Mouse (Mus musculus) E14TG2a.4 (cell line): ENCODE results near the gene Cbx8.
A peak's percentile ranks its signal among the peaks of the same experiment; 100 is the strongest.

ENCODE experiments used
- H3K27me3 ChIP-seq: 2 replicates; pipeline ENCODE4 v1.6.1; 2014; ENCODE audit warnings: low read length, control low read depth; ENCODE audit not compliant: insufficient read depth
- H3K36me3 ChIP-seq: 2 replicates; pipeline ENCODE4 v1.6.1; 2014; ENCODE audit warnings: low read length, control low read depth; ENCODE audit not compliant: insufficient read depth
- H3K4me1 ChIP-seq: replicated peaks from 2 replicates; pipeline ENCODE4 v1.6.1; 2014; ENCODE audit warnings: low read depth, low read length, control low read depth
- H3K4me3 ChIP-seq: replicated peaks from 2 replicates; pipeline ENCODE4 v1.5.1; 2014; ENCODE audit warnings: mild to moderate bottlenecking, low read length
- H3K9me3 ChIP-seq: 2 replicates; pipeline ENCODE4 v1.6.1; 2014; ENCODE audit warnings: low read length, control low read depth
- CTCF ChIP-seq: conservative IDR thresholded peaks from 2 replicates; pipeline ENCODE4 v1.5.1; 2014; ENCODE audit warnings: low read length
- NANOG ChIP-seq: IDR thresholded peaks from 2 replicates; pipeline ENCODE4 v1.6.1; 2014; ENCODE audit warnings: borderline replicate concordance, low read length, mixed read lengths
- POU5F1 ChIP-seq: IDR thresholded peaks from 2 replicates; pipeline ENCODE4 v1.6.1; 2014; ENCODE audit warnings: low read length, borderline replicate concordance

Gene Cbx8

DNA sequence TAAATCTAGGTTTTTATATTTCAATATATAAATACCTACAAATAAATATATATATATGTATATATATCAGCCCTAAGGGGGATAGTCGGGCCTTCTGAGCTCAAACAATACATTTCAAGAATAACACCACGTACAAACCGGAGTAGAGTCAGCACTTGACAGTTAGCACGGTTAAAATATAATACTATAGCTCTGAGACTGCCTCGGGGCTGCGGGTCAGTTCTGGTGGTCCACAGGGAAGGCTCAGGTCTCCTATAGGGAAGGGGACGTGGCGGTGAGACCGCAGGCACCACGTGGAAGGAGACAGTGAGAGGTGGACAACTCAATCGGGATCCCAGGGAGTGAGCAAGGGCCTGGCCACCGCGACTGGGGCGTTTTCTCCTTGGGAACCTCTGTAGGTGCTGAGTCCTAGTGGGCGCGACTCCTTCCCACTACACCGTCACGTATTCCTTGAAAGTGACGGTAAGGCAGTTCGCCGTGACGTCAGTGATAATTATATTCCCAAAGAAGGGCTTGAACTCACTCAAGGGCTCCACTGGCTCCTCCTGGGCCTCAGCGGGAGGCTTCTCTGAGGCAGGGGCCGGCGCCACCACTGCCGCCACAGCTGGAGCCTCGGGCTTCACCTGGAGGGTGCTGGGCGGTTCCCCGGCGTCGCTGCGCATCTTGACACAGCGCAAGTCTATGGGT lies 39.8 kb upstream of the Cbx8 start:
- Histone ChIP-seq H3K9me3 (peaks cover 7% of the 10 kb centered on the region; the same call in 1 of the 2 replicates), H3K4me3 (peak overlapping the region; percentile 56), H3K4me1 (peaks cover 66% of the 10 kb centered on the region), H3K36me3 (no peaks in the 10 kb centered on the region), H3K27me3 (peaks cover 93% of the 10 kb centered on the region)
- TF ChIP-seq CTCF (no peak), NANOG (no peak), POU5F1 (no peak)

DNA sequence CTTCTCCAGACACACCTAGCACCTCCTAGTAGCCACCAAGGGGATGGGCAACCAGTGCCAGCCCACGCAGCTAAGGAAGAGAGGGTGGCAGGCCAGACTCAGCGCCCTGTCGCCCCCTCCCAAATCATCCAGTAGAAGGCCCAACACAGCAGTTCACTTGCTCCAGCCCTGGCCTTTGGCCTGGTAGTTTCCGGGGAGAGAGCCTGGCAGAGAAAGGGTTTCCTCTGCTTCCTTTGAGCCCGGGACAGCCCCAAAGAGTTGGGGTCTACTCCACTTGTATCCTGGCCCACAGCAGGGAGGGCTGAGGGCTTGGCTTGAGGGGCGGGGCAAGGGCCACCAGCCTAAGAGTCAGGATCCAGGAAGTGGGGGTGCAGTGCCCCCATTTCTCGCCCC lies 38.7 kb upstream of the Cbx8 start:
- peaks cover 7% of the 10 kb centered on the region; the same call in 1 of the 2 replicates for H3K9me3 ChIP-seq
- no peaks in the 10 kb centered on the region for H3K36me3 ChIP-seq
- TF ChIP-seq CTCF (no peak), POU5F1 (no peak), NANOG (no peak)
- peaks cover 93% of the 10 kb centered on the region for H3K27me3 ChIP-seq
- H3K4me3 ChIP-seq, result peak overlapping the region; percentile 10; the same call in 1 of the 2 replicates
- H3K4me1 ChIP-seq, result peaks cover 58% of the 10 kb centered on the region

DNA sequence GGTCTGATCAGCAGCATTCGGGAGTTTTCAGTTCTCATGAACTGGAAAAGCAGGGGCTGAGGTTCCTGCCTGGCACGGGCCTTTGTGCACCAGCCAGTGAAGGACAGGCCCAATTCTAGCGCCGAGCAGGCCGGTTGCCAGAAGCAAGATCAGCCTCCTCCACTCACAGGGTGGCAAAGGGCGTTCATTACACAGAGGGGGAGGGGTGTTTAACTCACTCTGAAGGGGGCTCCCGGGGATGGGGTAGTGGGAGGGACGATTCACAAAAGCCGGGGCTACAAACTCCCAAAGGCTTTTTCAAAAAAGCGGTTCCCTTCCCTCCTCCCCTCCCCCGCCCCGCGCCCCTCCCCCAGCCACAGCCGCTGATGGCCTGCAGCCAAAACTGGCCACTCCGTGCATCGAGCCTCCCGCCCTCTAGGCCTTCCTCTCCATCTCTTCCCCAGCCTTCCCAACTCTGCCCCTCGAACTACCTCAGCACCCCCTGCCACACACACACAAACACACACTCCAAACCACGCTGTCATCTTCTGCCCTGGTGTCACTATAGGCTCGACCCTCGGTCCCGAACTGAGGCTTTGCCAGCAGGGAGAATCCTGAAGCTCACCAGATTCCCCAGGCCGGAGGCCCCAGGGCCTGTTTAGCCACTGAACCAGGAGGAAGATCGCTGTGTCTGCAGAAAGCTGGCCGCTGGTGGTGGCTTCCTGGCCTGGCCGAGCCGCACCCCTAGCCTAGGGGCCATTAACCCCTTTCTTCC lies 38.1 kb upstream of the Cbx8 start:
- Histone ChIP-seq H3K4me1 (peaks cover 57% of the 10 kb centered on the region), H3K27me3 (peaks cover 93% of the 10 kb centered on the region), H3K36me3 (no peaks in the 10 kb centered on the region), H3K9me3 (peaks cover 7% of the 10 kb centered on the region; the same call in 1 of the 2 replicates), H3K4me3 (peak overlapping the region; percentile 10; the same call in 1 of the 2 replicates)
- no peak for TF ChIP-seq CTCF
- no peak for TF ChIP-seq POU5F1
- no peak for TF ChIP-seq NANOG

DNA sequence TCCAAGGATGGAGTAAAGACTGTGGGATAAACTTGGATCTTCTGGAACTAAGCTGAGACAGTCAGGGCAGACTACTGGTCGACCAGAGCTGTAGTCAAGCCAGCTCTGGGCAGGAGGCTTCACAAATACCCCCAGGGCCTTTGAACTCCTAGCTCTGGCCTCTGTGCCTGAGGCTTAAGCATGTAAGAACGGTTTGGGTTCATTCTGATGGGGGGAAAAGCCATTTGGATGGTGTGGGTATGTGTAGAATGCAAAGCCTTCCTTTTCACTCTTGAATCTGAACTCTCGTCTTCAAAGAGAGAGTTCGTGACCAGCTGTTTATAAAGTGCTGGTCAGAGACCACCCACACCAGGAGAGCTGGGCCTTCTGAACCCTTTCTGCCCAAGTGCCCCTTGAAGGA lies 37.0 kb upstream of the Cbx8 start:
- TF ChIP-seq NANOG (no peak), POU5F1 (no peak), CTCF (no peak)
- H3K9me3 ChIP-seq, result peaks cover 7% of the 10 kb centered on the region; the same call in 1 of the 2 replicates
- no peak overlapping the region for H3K4me3 ChIP-seq

DNA sequence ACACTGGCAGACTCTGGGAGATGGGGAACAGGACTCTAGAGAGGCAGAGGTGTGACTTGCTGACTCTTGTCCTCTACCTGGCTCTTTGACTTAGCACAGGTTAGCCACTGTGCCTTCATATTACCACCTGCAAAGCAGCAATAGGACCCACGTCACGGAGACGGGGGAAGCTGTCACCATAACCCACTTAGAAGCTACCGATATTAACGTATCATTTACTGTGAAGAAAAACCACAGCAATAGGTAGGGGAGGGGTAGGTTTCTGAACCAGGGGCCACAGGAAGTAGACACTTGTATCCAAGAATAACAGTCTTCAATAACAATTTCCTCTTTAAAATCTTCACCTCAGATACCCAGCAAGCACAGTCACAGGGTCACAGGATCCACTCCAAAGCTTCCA lies 35.0 kb upstream of the Cbx8 start:
- TF ChIP-seq POU5F1, result no peak
- no peak for TF ChIP-seq NANOG
- no peak for TF ChIP-seq CTCF
- Histone ChIP-seq H3K9me3 (peaks cover 11% of the 10 kb centered on the region; the same call in 1 of the 2 replicates), H3K4me1 (peaks cover 37% of the 10 kb centered on the region), H3K36me3 (no peaks in the 10 kb centered on the region), H3K27me3 (peaks cover 93% of the 10 kb centered on the region), H3K4me3 (no peak overlapping the region)

More for the DNA sequence above, 37.0 kb upstream of the Cbx8 start:
- H3K27me3 ChIP-seq, result peaks cover 93% of the 10 kb centered on the region
- peaks cover 57% of the 10 kb centered on the region for H3K4me1 ChIP-seq
- H3K36me3 ChIP-seq, result no peaks in the 10 kb centered on the region

DNA sequence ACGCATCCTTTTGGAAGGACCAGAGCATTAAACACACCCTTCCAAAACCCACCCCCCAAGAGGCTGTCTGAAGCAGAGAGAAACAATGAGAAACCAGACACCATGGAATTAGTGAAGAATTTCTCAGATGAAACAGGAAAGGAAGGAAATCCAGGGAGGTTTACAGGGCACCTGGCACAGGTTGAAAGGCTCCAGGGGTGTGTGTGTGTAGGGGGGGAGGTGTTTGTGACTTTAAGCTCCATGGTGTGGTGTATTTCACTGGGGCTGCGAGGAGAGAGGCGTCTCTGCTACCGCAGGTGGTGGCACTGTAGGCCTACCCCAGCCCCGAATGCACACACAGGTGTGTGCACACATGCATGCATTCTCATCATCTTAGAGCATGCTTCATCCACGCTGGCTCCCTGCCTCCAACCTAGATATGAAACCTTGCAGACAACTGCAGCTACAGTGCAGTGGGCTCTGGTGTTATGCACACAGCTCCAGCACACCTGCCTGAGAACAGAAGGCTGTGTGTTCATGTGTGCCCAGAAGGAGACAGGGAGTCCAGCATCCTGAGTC lies 33.2 kb upstream of the Cbx8 start:
- Histone ChIP-seq H3K36me3 (no peaks in the 10 kb centered on the region), H3K4me1 (peaks cover 24% of the 10 kb centered on the region), H3K9me3 (peaks cover 16% of the 10 kb centered on the region; the same call in 1 of the 2 replicates), H3K4me3 (no peak overlapping the region), H3K27me3 (peaks cover 87% of the 10 kb centered on the region)
- TF ChIP-seq NANOG (no peak), CTCF (no peak)

DNA sequence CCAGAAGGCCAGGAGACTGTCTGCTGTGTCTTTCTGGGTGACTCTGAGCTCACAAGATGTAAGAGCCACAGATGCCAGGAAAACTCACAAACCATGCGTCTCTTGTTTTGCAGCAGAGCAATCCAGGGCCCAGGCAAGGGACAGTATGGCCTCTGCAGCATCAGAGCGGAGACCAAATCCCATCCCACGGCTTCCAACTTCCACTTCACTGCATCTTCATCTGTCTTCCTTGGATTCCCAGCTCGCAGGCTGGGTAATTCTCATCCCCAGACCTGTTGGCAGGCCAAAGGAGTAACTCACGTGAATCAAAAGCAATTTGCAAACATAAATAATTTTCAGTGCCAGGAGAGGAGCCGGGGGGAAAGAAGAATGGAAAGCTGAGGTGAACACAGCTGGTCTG lies 32.2 kb upstream of the Cbx8 start:
- Histone ChIP-seq H3K27me3 (peaks cover 86% of the 10 kb centered on the region), H3K36me3 (no peaks in the 10 kb centered on the region), H3K4me1 (peaks cover 15% of the 10 kb centered on the region), H3K9me3 (peaks cover 15% of the 10 kb centered on the region; the same call in 1 of the 2 replicates), H3K4me3 (no peak overlapping the region)
- no peak for TF ChIP-seq POU5F1

DNA sequence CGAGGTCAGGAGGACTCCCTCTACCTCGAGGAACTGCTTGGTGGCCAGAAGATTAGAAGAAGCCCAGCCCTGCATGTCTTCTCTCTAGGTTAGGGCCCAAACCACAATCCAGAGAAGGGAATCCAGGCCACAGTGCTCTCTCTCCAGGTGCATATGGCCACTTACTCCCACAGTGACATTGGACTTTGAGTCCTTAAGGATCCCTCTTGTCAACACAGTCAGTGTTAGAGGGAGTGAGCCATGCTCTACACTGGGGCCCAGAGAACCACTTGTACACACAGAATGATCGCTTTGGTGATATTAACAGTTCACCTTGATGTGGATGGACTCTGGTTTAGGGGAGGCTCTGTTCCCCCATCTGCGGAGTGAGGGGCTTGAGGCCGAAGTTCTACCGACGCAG lies 31.5 kb upstream of the Cbx8 start:
- Histone ChIP-seq H3K9me3 (peaks cover 9% of the 10 kb centered on the region; the same call in 1 of the 2 replicates), H3K4me1 (peaks cover 15% of the 10 kb centered on the region), H3K36me3 (no peaks in the 10 kb centered on the region), H3K27me3 (peaks cover 82% of the 10 kb centered on the region), H3K4me3 (no peak overlapping the region)
- TF ChIP-seq CTCF (no peak), NANOG (no peak), POU5F1 (no peak)
